Mouse (Mus musculus): Measurements from ENCODE around the gene Ano3.
"Not testable (repeated sequence)": the region's sequence is repeated elsewhere in the genome, so short reads cannot be mapped to it uniquely, and the experiment has no call there.

Ano3 gene

GRCm38 (mm10) chr2:110950823-110951222 is at the start of gene Ano3:
TSS of gene Ano3 (minus strand) at chr2:110950923.
- DNase-seq (ENCODE audit: low spot score in 2 of 2) = not testable (repeated sequence)

- no peak for DNase-seq (ENCODE audit: low spot score in 2 of 2)
These were observed 39.3 kb upstream of the Ano3 start for GRCm38 (mm10) chr2:110990071-110990470.

GRCm38 (mm10) chr2:110989539-110989938 is 38.8 kb upstream of the Ano3 start:
- no peak for DNase-seq (ENCODE audit: low spot score in 2 of 2)

GRCm38 (mm10) chr2:110985853-110986271 is 35.1 kb upstream of the Ano3 start:
- peak in 1 of 2 experiments; percentile 24 for DNase-seq (ENCODE audit: low spot score in 2 of 2)

- DNase-seq (ENCODE audit: low spot score in 2 of 2) = no peak
These were observed 31.0 kb upstream of the Ano3 start for GRCm38 (mm10) chr2:110981733-110982132.

- DNase-seq (ENCODE audit: low spot score in 2 of 2) = peak in 1 of 2 experiments; percentile 37
These were observed 28.9 kb upstream of the Ano3 start for GRCm38 (mm10) chr2:110979610-110980009.

- DNase-seq (ENCODE audit: low spot score in 2 of 2) = no peak
These were observed 26.1 kb upstream of the Ano3 start for GRCm38 (mm10) chr2:110976871-110977270.

- DNase-seq (ENCODE audit: low spot score in 2 of 2) = no peak
These were observed 19.4 kb upstream of the Ano3 start for GRCm38 (mm10) chr2:110970158-110970557.

GRCm38 (mm10) chr2:110965398-110965797 is 14.7 kb upstream of the Ano3 start:
- no peak for DNase-seq (ENCODE audit: low spot score in 2 of 2)

- no peak for DNase-seq (ENCODE audit: low spot score in 2 of 2)
These were observed 305 bp downstream of the Ano3 start for GRCm38 (mm10) chr2:110950432-110950803.

- peak; percentile 77 to 84 for DNase-seq (ENCODE audit: low spot score in 2 of 2)
These were observed 868 bp downstream of the Ano3 start for GRCm38 (mm10) chr2:110949679-110950431.

GRCm38 (mm10) chr2:110945171-110945570 is 5.6 kb downstream of the Ano3 start:
- no peak for DNase-seq (ENCODE audit: low spot score in 2 of 2)

GRCm38 (mm10) chr2:110935691-110936090 is 15.0 kb downstream of the Ano3 start:
- no peak for DNase-seq (ENCODE audit: low spot score in 2 of 2)

- DNase-seq (ENCODE audit: low spot score in 2 of 2) = peak in 1 of 2 experiments; percentile 34
These were observed 21.6 kb downstream of the Ano3 start for GRCm38 (mm10) chr2:110929126-110929525.

- no peak for DNase-seq (ENCODE audit: low spot score in 2 of 2)
These were observed 41.2 kb downstream of the Ano3 start for GRCm38 (mm10) chr2:110909506-110909905.

GRCm38 (mm10) chr2:110906473-110906872 is 44.2 kb downstream of the Ano3 start:
- DNase-seq (ENCODE audit: low spot score in 2 of 2) = peak in 1 of 2 experiments; percentile 44

- peak in 1 of 2 experiments; percentile 30 for DNase-seq (ENCODE audit: low spot score in 2 of 2)
These were observed 54.0 kb downstream of the Ano3 start for GRCm38 (mm10) chr2:110896477-110897270.

GRCm38 (mm10) chr2:110871650-110872049 is 79.1 kb downstream of the Ano3 start:
- no peak for DNase-seq (ENCODE audit: low spot score in 2 of 2)

- no peak for DNase-seq (ENCODE audit: low spot score in 2 of 2)
These were observed 85.1 kb downstream of the Ano3 start for GRCm38 (mm10) chr2:110865584-110865983.

GRCm38 (mm10) chr2:110863376-110863775 is 87.3 kb downstream of the Ano3 start:
- DNase-seq (ENCODE audit: low spot score in 2 of 2) = no peak

GRCm38 (mm10) chr2:110839559-110840243 is 111.0 kb downstream of the Ano3 start:
- no peak for DNase-seq (ENCODE audit: low spot score in 2 of 2)

- DNase-seq (ENCODE audit: low spot score in 2 of 2) = no peak
These were observed 134.5 kb downstream of the Ano3 start for GRCm38 (mm10) chr2:110816189-110816588.

All from frontal cortex, postnatal 36 days (tissue).